ENCODE assay signal across 8 mouse cellular contexts in the genomic region with DNA sequence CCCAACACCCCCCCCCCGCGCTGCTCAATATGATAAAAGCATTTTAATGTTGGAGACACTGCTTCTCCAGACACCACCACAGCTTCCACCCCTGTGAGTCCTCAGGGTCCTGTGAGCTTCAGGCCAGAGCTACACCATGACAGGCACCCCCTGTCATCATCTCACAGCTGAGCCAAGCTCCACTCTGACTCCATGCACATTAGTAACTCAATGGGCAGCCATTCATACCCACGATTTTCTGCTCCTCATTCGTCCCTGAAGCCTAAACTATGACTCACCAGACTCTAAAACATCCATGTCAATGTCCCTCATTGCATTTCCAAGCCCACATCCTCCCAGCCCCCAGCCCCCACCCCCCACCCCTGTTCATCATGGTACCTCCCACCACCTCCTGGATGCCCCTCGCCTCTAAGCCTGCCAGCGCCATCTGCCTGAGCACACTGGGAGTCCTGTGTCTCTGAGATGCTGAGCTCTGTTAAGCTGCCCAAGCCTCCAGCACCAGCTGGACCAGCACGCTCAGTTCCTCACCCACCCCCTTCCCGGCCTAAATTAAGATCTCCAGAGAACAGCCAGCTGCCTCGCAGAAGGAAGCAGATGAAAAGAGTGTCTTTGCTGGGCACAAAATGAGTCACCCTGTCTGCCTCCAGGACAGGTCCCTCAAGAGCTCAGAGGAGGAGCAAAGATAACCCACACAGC. TPM values are rescaled to one million over a fixed set of nuclear protein-coding genes. Genes with fewer than 3 reads are reported as not detected.
DNase-seq lines count a peak whose midpoint lies in the region; ATAC-seq and TF ChIP-seq lines count a peak whose summit lies in the region.

No protein-coding gene starts in this region.

- intact Hi-C loops in left cerebral cortex, postnatal 36 days (cut with DNase I): loop anchor here (2.0 to 5.0 kb wide), 2 partner anchors 40 to 45 kb away; a partner anchor contains a TSS
- intact Hi-C loops in heart, postnatal 10 days (cut with DNase I): no loop called here

- DNase-seq in adrenal gland, postnatal 36 days: peak; percentile 32 to 60
- DNase-seq in frontal cortex, postnatal 36 days (ENCODE audit: low spot score in 2 of 2): peak; percentile 87 to 91
- peak; percentile 85 to 90 for DNase-seq in left cerebral cortex, postnatal 36 days (ENCODE audit: low spot score in 2 of 2)
- DNase-seq in right cerebral cortex, postnatal 14 days: peak; percentile 77
- DNase-seq in heart, postnatal 10 days: no peak
- DNase-seq in thymus, postnatal 10 days (ENCODE audit: low spot score in 2 of 2): no peak

- no peak overlapping the region for H3K4me3 ChIP-seq in C2C12 (ENCODE audit: insufficient read depth, poor library complexity, severe bottlenecking)
- H3K4me3 ChIP-seq in heart, embryonic 11.5 days (ENCODE audit: low read depth, low read length): no peak overlapping the region

- no peaks in the 10 kb centered on the region for H3K79me2 ChIP-seq in C2C12 (ENCODE audit: control insufficient read depth, insufficient read depth)

- no peaks in the 10 kb centered on the region for H3K79me3 ChIP-seq in C2C12 (ENCODE audit: low read depth)

- H3K4me1 ChIP-seq in heart, embryonic 11.5 days (ENCODE audit: control insufficient read depth, insufficient read depth, low read length): peaks cover 7% of the 10 kb centered on the region

- H3K9ac ChIP-seq in heart, embryonic 11.5 days (ENCODE audit: low read depth, low read length): no peak overlapping the region

- no peak overlapping the region for H3K4me2 ChIP-seq in heart, embryonic 11.5 days

- H3ac ChIP-seq in C2C12 (ENCODE audit: control insufficient read depth, insufficient read length, low read depth): no peak overlapping the region

- no peak overlapping the region for H3K27ac ChIP-seq in heart, embryonic 11.5 days (ENCODE audit: low read depth, low read length)

- TF ChIP-seq CTCF in C2C12 (IDR thresholded peaks at IDR 0.05; ENCODE audit: control insufficient read depth, insufficient read depth, insufficient read length): no peak

- no peak for ATAC-seq in heart, embryonic 11.5 days (replicated peaks; ENCODE audit: insufficient number of reproducible peaks, low FRiP score, low TSS enrichment)

- whole genome bisulfite sequencing in heart, embryonic 11.5 days (ENCODE audit: insufficient replicate concordance): 35% methylated on average over 9 of the region's 9 CpGs

- H3K36me3 ChIP-seq in C2C12 (ENCODE audit: control insufficient read depth, insufficient read depth): no peaks in the 10 kb centered on the region
- no peaks in the 10 kb centered on the region for H3K36me3 ChIP-seq in heart, embryonic 11.5 days (ENCODE audit: control insufficient read depth, insufficient read depth, low read length)

- peaks cover 36% of the 10 kb centered on the region for H3K27me3 ChIP-seq in C2C12 (ENCODE audit: control insufficient read depth, insufficient read depth, insufficient read length)
- peaks cover 28% of the 10 kb centered on the region for H3K27me3 ChIP-seq in heart, embryonic 11.5 days (ENCODE audit: control insufficient read depth, insufficient read depth, low read length)

- no peaks in the 10 kb centered on the region for H3K9me3 ChIP-seq in heart, embryonic 11.5 days (replicated peaks; ENCODE audit: control insufficient read depth, low read length)

TF ChIP-seq in C2C12, 6 proteins besides CTCF, POLR2A, EP300 and RAD21:
- TF ChIP-seq CEBPB (IDR thresholded peaks at IDR 0.05; ENCODE audit: low read depth): no peak
- TF ChIP-seq MYOD1 (IDR thresholded peaks at IDR 0.05; ENCODE audit: control insufficient read depth, insufficient read length, low read depth): peak; percentile 61
- TF ChIP-seq MAX (IDR thresholded peaks at IDR 0.05): no peak

RNA-seq across cellular contexts. Expression of a gene that starts 46.2 kb away (rescaled TPM):
- not detected for polyA plus RNA-seq in C2C12 (2012; fragmentation: generic; extraction: Trizol)
- 10 to 100 TPM in 1 of 2 experiments, 1 to 10 TPM in 1; 7.6 to 18.4 TPM for total RNA-seq in adrenal gland, postnatal 36 days (2021)
- total RNA-seq in left cerebral cortex, postnatal 36 days (2021): 10 to 100 TPM; 47.8 to 59.1 TPM
- total RNA-seq in heart, postnatal 10 days (2021): under 1 TPM; 0.05 to 0.40 TPM
- polyA plus RNA-seq in heart, embryonic 11.5 days (2014; fragmentation: Nextera tagmentation; extraction: Ambion mirVana): 0.11 TPM in 2 replicates

Comparison
In these comparisons a context has a peak if more than half of its experiments do, and no peak if none do; other contexts are left out.
1. DNase-seq: peak in adrenal gland, postnatal 36 days (2 of 2), frontal cortex, postnatal 36 days (2 of 2), left cerebral cortex, postnatal 36 days (2 of 2) and right cerebral cortex, postnatal 14 days (single experiment); none in heart, postnatal 10 days (0 of 2) and thymus, postnatal 10 days (0 of 2).
2. RNA of a gene that starts 46.2 kb away (total RNA-seq): 47.8 to 59.1 TPM in left cerebral cortex, postnatal 36 days and 7.6 to 18.4 TPM in adrenal gland, postnatal 36 days; 0.05 to 0.40 TPM in heart, postnatal 10 days; every median in the first group is over 4 times any median in the second.